Mouse (Mus musculus) megakaryocyte progenitor cell, adult 5-6 weeks (primary cell): ENCODE data around the gene Gm17093. TPM values are rescaled to one million over a fixed set of nuclear protein-coding genes. Genes with fewer than 3 reads are reported as not detected.
"Not testable (repeated sequence)": the region's sequence is repeated elsewhere in the genome, so short reads cannot be mapped to it uniquely, and the experiment has no call there.

Experiments
- ATAC-seq: replicated peaks from 2 replicates; pipeline ENCODE4 v1.8.0; 2016; ENCODE audit warnings: mild to moderate bottlenecking, moderate TSS enrichment, inconsistent platforms; ENCODE audit not compliant: poor library complexity
- total RNA-seq, 2 experiments: library from RNA; stranded (forward) in 1 of 2; stranded (reverse) in 1 of 2; fragments of 157-497, 149-512 nt in 1 of 2; fragments of 200-1000 nt in 1 of 2; gene quantifications; 2 replicates each; pipeline versions ENCODE4 v1.2.3 to v1.2.4; 2015 to 2017

Gene Gm17093
- total RNA-seq (2015) (not detected in 2 replicates), total RNA-seq (2017) (not detected in 2 replicates)

- not testable (repeated sequence) for ATAC-seq
Observed at GRCm38 (mm10) chr14:44517976-44518375, at the start of gene Gm17093. Gene Gm17093, plus strand, starts transcription at chr14:44518276.

GRCm38 (mm10) chr14:44492163-44492562, 25.9 kb upstream of the Gm17093 start, which contains the start of gene BC061237:
Gene BC061237, plus strand, starts transcription at chr14:44492463.
- not testable (repeated sequence) for ATAC-seq

DNA sequence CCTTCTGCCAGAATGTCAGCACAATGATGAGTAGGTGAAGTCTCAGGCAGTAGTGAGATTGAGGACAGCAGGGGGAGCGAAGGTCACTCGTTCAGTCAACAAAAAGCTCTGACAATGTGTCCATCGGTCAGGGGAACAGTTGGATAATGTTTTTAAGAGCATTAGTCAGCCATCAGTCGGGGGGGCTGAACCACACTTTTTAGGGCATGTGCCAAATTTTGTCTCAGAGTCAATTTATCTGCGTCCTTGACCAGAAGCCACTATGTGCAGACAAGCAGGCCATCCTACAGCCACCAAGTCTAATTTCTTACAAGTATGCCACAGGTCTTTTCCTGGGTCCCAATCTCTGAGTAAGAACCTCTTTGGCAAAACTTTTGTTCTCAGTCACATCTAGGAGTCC, 29.9 kb downstream of the Gm17093 start:
- not testable (repeated sequence) for ATAC-seq

Other genes with a start within 250 kb of the Gm17093 start
- gene Gm8220, start 232.7 kb upstream of the Gm17093 start, total RNA-seq (2015): not detected in 2 replicates
- not detected in 2 replicates for gene Gm8220, start 232.7 kb upstream of the Gm17093 start, total RNA-seq (2017)
- not detected in 2 replicates for gene Gm5930, start 179.7 kb upstream of the Gm17093 start, total RNA-seq (2015)
- gene Gm5930, start 179.7 kb upstream of the Gm17093 start, total RNA-seq (2017): not detected in 2 replicates
- not detected in 2 replicates for gene Gm8229, start 152.9 kb upstream of the Gm17093 start, total RNA-seq (2015)
- not detected in 2 replicates for gene Gm8229, start 152.9 kb upstream of the Gm17093 start, total RNA-seq (2017)
- not detected in 2 replicates for gene Gm3371, start 107.6 kb upstream of the Gm17093 start, total RNA-seq (2015)
- not detected in 2 replicates for gene Gm3371, start 107.6 kb upstream of the Gm17093 start, total RNA-seq (2017)
- not detected in 2 replicates for gene Gm8232, start 84.6 kb upstream of the Gm17093 start, total RNA-seq (2015)
- not detected in 2 replicates for gene Gm8232, start 84.6 kb upstream of the Gm17093 start, total RNA-seq (2017)
- not detected in 2 replicates for gene BC061237, start 25.8 kb upstream of the Gm17093 start, total RNA-seq (2015)
- gene BC061237, start 25.8 kb upstream of the Gm17093 start, total RNA-seq (2017): not detected in 2 replicates
- not detected in 2 replicates for gene Gm8247, start 64.9 kb downstream of the Gm17093 start, total RNA-seq (2015)
- gene Gm8247, start 64.9 kb downstream of the Gm17093 start, total RNA-seq (2017): not detected in 2 replicates
- gene Gm5624, start 109.7 kb downstream of the Gm17093 start, total RNA-seq (2015): not detected in 2 replicates
- gene Gm5624, start 109.7 kb downstream of the Gm17093 start, total RNA-seq (2017): not detected in 2 replicates
- not detected in 2 replicates for gene Gm8257, start 188.2 kb downstream of the Gm17093 start, total RNA-seq (2015)
- gene Gm8257, start 188.2 kb downstream of the Gm17093 start, total RNA-seq (2017): not detected in 2 replicates
- gene Gm8267, start 232.1 kb downstream of the Gm17093 start, total RNA-seq (2015): not detected in 2 replicates
- gene Gm8267, start 232.1 kb downstream of the Gm17093 start, total RNA-seq (2017): not detected in 2 replicates